Mouse (Mus musculus) retina, adult 2 months (tissue): ENCODE results near the gene Ramp1.

Source experiments
- DNase-seq: peaks from one replicate; pipeline ENCODE4 v3.0.0-alpha.2; 2012; ENCODE audit warnings: low read depth, low spot score

Gene Ramp1

DNA sequence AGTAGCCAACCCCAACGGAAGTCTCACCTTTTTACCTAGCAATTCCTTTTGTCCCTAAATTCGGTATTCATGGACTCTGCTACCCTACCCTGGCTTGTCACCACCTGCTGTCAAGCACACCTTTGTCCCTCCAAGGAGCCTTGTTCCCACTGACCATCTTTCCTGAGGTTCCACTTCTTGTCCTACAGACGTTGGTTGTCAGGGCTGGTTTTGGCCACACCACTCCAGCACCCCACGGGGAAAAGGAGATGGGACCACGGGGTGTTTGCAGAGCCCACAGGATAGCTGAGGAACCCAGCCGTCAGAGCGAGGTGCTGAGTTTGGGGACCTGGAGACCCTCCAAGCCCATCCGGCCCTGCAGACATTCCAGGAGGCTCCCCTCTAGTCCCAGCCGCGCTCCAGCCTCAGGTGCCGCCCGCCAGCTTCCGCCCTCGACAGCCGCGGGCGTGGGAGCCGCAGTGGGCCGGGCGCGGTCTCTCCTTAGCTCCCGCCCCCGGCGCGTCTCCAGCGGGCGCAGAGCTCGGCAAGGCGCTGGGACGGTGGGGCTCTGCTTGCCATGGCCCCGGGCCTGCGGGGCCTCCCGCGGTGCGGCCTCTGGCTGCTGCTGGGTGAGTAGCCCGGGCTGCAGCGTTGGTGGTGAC lies at the start of gene Ramp1:
TSS of gene Ramp1 (plus strand) at position 290 of the 641 bp plus-strand sequence.
- DNase-seq = no peak

DNA sequence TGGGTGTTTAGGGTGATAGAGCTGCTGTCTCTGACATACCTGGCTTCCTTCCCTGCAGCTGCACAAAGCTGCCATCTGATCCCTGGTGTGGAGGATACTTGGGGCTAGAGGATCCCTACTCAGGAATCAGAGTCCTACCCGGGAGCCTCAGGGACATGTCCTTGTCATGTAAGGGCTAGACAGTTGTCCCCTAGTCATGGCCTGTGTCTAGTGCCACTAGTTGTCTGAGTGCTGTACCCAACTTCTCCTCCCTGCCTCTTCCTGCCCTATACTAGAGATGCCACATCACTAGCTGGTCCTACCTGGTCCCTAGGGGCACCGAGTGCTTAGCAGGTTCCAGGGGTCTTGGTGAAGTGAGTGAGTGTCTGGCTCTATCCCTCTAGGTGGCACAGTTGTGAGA lies 42.6 kb upstream of the Ramp1 start:
- DNase-seq = no peak

- DNase-seq = no peak
Observed at GRCm38 (mm10) chr1:91144813-91145212, 34.8 kb upstream of the Ramp1 start, which contains the start of gene Rbm44. TSS of gene Rbm44 (plus strand) at chr1:91145089.

DNA sequence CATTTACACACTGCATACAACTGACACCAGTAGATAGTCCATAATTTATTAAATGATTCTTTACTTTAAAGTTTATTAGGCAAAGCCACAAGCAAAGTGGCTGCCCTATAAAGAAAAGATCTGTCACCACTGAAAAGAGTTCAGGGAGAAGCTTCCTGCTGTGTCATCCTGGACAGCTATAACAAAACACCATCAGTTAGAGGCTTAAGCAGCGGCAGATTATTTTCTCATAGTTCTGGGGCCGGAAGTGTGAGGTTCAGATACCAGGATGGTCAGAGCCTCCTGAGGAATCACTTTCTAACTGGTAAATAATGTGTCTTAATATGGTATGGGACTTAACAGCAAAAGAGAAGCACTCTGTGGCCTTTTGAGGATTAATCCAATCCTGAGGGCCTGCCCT lies 28.1 kb upstream of the Ramp1 start:
- no peak for DNase-seq

GRCm38 (mm10) chr1:91166798-91167197 lies 12.8 kb upstream of the Ramp1 start:
- no peak for DNase-seq

DNA sequence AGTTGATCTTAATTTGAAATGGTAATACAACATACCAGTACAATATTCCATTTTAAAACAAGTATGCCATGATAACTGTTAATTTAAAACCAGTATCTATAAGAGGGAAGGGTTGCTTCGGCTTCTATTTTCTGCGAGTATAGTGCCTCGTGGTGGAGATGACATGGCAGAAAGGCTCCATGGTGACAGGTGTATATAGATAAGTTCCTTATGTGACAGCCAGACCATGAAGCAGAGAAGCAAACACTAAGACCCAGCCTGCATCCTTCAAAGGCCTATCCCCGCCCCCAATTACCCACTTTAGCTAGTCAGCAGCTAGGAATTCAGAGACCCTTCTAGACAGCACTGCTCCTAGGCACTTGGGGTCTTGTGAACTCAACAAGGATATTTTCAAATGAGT lies 10.5 kb upstream of the Ramp1 start:
- DNase-seq = no peak

- no peak for DNase-seq
Observed at GRCm38 (mm10) chr1:91174796-91175195, 4.8 kb upstream of the Ramp1 start.

GRCm38 (mm10) chr1:91176026-91176425 lies 3.6 kb upstream of the Ramp1 start:
- no peak for DNase-seq

DNA sequence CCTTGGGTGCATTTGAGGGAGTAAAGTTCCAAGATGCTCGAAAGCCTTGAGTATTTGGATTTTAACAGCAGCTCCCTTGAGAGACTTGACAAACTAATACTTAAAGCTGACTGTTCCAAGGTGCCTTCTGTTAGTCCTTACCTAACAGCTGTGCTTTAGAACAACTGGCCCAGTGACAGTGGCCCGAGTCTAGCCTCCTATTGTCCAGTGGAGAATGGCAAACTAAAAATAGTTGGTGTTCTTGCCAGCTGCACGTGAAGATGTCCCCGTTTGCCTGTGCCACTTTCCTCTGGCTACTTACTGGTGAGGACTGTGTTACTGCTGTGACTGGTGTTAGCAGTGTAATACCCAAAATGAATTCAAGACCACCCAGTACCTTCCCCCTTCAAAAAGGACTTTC lies 2.8 kb upstream of the Ramp1 start:
- no peak for DNase-seq

GRCm38 (mm10) chr1:91179086-91179485 lies 536 bp upstream of the Ramp1 start:
- no peak for DNase-seq

DNA sequence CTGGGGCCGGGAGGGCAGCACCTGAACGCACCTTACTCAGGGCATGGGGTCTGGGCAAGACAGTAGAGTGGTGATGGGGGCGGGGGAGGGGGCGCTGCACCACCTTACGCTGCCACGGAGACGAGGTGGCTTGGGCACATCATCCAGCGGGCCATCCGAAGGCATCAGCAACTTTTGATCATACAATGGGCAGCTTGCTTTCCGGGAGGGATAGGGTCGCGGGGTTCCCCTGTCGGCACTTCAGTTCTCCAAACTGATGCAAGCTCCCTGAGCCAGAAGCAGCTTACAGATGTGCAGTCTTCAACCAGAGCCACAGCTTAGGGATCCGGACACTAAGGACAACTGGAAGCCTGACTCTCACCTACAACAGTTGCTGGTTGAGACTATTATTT lies 548 bp downstream of the Ramp1 start:
- no peak for DNase-seq

DNA sequence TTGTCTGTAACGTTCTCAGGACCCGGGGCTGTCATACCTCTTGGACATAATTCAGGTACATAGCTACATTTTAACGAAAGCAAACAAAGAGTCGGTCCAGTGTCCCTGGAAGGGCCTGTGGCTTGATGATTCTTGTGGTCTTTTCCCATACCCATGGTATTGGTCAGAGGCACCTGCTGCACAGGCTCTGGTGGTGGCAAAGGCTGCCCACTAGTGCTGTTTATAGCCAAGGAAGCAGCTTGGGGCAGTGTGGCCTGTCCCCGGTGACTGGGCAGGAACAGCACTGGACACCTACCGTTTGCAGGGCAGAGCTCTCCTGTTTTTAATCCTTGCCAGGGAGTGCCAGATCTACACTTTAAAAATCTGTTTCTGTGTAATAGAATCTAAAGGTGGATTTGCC lies 1.1 kb downstream of the Ramp1 start:
- DNase-seq = no peak

- DNase-seq = no peak
Observed at GRCm38 (mm10) chr1:91181261-91181660, 1.6 kb downstream of the Ramp1 start.

- DNase-seq = no peak
Observed at GRCm38 (mm10) chr1:91181784-91182450, 2.3 kb downstream of the Ramp1 start.

DNA sequence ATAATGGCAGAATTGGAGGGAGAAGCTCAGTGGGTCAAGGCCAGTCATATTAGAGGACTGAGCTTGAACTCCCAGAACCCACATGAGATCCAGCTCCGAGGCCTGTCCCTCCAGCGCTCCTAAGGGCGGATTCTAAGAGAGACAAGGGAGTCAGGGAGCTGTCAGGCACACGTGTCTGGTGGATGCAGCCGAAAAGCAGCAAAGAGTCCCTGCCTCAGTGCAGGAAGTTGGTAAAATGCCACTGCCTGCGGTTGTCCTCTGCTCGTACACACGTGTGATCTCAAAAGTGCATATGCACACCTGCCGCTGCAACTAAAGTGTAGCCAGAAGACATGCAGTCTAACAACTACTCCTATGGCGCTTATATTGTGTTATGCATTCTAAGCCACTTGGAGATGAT lies 3.7 kb downstream of the Ramp1 start:
- DNase-seq = no peak

- no peak for DNase-seq
Observed at GRCm38 (mm10) chr1:91186677-91187076, 7.1 kb downstream of the Ramp1 start.

DNA sequence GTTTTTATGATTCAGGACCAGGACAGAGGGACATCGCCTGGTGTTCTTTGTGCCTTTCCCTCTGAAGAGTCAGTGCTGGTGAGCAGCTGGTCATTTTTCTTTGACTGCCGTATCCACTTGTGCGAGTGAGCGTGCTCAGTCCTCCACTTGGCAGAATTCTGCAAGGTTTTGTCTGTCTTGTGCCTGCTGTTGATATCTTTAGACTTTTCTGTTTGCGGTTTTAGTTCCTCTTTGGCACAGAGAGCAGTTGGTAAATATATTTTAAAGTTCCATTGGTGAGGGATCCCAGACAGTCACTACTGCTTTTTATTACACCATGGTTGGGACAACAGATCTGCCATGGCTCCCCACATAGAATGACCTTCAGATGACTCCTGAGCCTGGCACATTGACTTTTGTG lies 7.7 kb downstream of the Ramp1 start:
- DNase-seq = no peak

DNA sequence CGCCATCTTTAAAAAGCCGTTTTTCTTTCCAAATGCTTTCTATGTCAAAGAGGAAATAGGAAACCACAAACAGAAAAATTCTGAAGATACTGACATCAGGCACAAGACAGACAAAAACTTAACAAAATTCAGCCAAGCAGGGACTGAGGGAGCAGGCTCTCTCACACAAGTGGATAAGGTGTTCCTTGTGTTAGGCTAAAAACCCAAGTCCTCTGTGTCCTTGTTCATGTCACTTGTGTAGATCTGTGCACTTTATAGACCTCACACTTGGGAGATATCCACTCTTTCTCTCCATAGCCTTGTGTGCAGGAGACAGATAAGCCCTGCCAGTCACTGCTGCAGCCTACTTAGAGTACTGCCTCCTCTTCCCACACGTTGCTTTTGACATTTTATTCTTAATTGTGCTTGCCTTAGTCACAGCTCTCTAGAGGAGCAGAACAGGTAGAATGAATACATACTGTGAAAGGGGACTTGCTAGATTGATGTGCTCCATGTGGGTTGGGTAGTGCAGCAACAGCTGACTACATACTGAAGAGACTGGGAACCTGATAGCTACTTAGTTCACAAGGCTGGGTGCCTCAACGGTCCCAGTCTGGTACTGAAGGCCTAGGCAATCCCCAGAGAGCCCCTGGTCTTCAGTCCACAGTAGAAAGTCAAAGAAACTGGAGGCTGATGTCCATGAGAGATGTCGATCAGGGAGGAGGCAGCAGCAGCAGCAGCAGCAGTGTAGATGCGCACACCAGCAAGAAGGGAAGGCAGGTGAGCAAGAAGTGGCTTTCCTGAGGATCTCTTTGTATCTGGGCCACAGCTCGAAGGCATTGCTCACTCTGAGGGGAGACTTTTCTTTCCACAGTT lies 8.4 kb downstream of the Ramp1 start:
- no peak for DNase-seq

DNA sequence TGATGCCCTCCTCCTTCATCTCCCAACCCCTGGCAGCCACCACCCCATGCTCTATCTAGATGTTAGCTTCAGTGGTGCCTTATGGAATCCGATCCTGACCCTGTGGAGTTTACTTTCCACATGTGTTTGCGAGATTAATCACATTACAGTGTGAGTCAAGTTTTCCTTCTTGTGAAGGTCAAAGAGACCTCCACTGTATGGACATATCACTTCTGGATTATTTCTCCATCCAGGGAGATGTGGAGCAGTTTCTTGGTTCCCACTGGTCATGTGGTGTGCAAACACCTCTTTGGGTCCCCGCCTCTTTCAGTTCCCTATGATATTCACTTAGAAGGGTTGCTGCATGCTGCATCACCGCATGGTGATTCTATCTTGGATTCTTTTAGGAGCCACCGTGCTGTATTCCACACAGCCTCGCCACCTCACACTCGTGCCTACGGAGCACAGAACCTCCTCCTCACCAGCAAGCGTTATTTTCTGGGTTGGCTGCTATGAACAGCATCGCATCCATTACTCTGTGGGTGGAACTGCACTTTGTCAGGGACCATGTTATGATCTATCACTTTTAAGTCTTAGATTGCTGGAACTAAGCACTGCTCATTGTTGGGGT lies 9.3 kb downstream of the Ramp1 start:
- DNase-seq = no peak

DNA sequence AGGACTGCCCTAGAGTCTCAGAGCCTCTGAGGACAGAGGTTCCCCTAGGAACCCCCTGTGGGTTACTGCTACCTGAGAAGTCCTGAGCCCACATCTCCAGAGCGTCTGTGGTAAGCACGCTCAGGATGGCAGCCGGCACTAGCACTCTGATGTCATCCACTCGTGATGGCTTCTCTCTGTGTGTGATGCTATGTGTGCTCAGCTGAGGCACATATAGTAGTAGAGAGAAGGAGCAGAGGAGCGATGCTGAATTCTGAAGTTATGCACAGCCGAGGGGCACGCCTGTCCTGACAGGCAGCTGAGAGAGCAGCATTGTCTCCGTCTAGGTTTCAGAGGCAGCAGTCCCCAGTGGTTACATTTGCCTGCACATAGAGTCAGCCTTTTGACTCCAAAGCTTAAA lies 12.6 kb downstream of the Ramp1 start:
- no peak for DNase-seq

GRCm38 (mm10) chr1:91193242-91193641 lies 13.6 kb downstream of the Ramp1 start:
- no peak for DNase-seq

GRCm38 (mm10) chr1:91193680-91194079 lies 14.1 kb downstream of the Ramp1 start:
- no peak for DNase-seq
